9 mouse cellular contexts compared by ENCODE assay signal in genomic region chr4:108338811-108339210, GRCm38 (mm10). TPM values are rescaled to one million over a fixed set of nuclear protein-coding genes. Genes with fewer than 3 reads are reported as not detected.
DNase-seq lines count a peak whose midpoint lies in the region; ATAC-seq and TF ChIP-seq lines count a peak whose summit lies in the region.
"Had no signal": no experiment of that assay in that cellular context is flagged by ENCODE, and none has a peak within 500 bp of the region (broad histone marks: within the 10 kb centered on the region; RNA-seq: fewer than 3 reads in every experiment).

No protein-coding gene starts in this region.

- no peak overlapping the region for H3K4me3 ChIP-seq in liver, postnatal 0 days (ENCODE audit: low read depth, low read length)
- no peak overlapping the region for H3K4me3 ChIP-seq in liver, embryonic 12.5 days
- H3K4me3 ChIP-seq in midbrain, embryonic 15.5 days: no peak overlapping the region

- 69% methylated on average over 10 of the region's 10 CpGs for WGBS in liver, postnatal 0 days (ENCODE audit: insufficient replicate concordance)
- WGBS in liver, embryonic 12.5 days (ENCODE audit: insufficient replicate concordance): 76% methylated on average over 10 of the region's 10 CpGs
- 55% methylated on average over 10 of the region's 10 CpGs for WGBS in midbrain, embryonic 15.5 days

- H3K4me1 ChIP-seq in liver, postnatal 0 days (ENCODE audit: insufficient read depth): 0 out of 2 replicates have a peak, but pooled peaks cover 7% of the 10 kb centered on the region
- H3K4me1 ChIP-seq in liver, embryonic 12.5 days: peaks cover 6% of the 10 kb centered on the region
- 0 out of 2 replicates have a peak, but pooled peaks cover 4% of the 10 kb centered on the region for H3K4me1 ChIP-seq in midbrain, embryonic 15.5 days

- ATAC-seq in liver, postnatal 0 days: no peak
- ATAC-seq in liver, embryonic 12.5 days: no peak
- 0 out of 2 replicates have a peak, but pooled peaks have one; percentile 8 for ATAC-seq in midbrain, embryonic 15.5 days (replicated peaks)

- no peak overlapping the region for H3K9ac ChIP-seq in liver, postnatal 0 days (replicated peaks)
- no peak overlapping the region for H3K9ac ChIP-seq in liver, embryonic 12.5 days
- H3K9ac ChIP-seq in midbrain, embryonic 15.5 days: no peak overlapping the region

- no peaks in the 10 kb centered on the region for H3K27me3 ChIP-seq in liver, postnatal 0 days (ENCODE audit: insufficient read depth, low read length)
- no peaks in the 10 kb centered on the region for H3K27me3 ChIP-seq in liver, embryonic 12.5 days (replicated peaks)
- no peaks in the 10 kb centered on the region for H3K27me3 ChIP-seq in midbrain, embryonic 15.5 days (replicated peaks)

- peak overlapping the region; percentile 62 for H3K27ac ChIP-seq in liver, postnatal 0 days (ENCODE audit: low read depth)
- no peak overlapping the region for H3K27ac ChIP-seq in liver, embryonic 12.5 days
- H3K27ac ChIP-seq in midbrain, embryonic 15.5 days: no peak overlapping the region; the same call in 1 of the 2 replicates
- H3K27ac ChIP-seq: macrophage had no signal

- peaks cover 17% of the 10 kb centered on the region for H3K36me3 ChIP-seq in liver, postnatal 0 days (replicated peaks; ENCODE audit: insufficient read depth, low read length)
- H3K36me3 ChIP-seq in liver, embryonic 12.5 days: peaks cover 61% of the 10 kb centered on the region
- H3K36me3 ChIP-seq in midbrain, embryonic 15.5 days (replicated peaks): peaks cover 20% of the 10 kb centered on the region

- no peaks in the 10 kb centered on the region for H3K9me3 ChIP-seq in liver, postnatal 0 days (ENCODE audit: low read length)
- H3K9me3 ChIP-seq in liver, embryonic 12.5 days (replicated peaks): no peaks in the 10 kb centered on the region
- no peaks in the 10 kb centered on the region for H3K9me3 ChIP-seq in midbrain, embryonic 15.5 days

- TF ChIP-seq EP300 in liver, postnatal 0 days (IDR thresholded peaks at IDR 0.05; ENCODE audit: low read depth): no peak

- no peak for TF ChIP-seq CTCF in liver, postnatal 0 days (IDR thresholded peaks at IDR 0.05; ENCODE audit: low read depth)

- DNase-seq in adrenal gland, adult 2 months: peak; percentile 12
- DNase-seq in adrenal gland, adult (ENCODE audit: inconsistent age in 2 of 2, low spot score in 1 of 2): no peak
- DNase-seq in liver, postnatal 0 days: no peak
- DNase-seq in frontal cortex, postnatal 25 days (ENCODE audit: low spot score in 2 of 2): peak; percentile 10 to 49
- DNase-seq in adrenal gland, postnatal 36 days: no peak
- no peak for DNase-seq in adrenal gland, postnatal 10 days

- no peak overlapping the region for H3K4me2 ChIP-seq in liver, postnatal 0 days (ENCODE audit: low read depth, low read length)
- no peak overlapping the region for H3K4me2 ChIP-seq in liver, embryonic 12.5 days
- no peak overlapping the region for H3K4me2 ChIP-seq in midbrain, embryonic 15.5 days

RNA-seq across cellular contexts. Expression of gene Coa7, which starts 10.9 kb away (rescaled TPM):
- 10 to 100 TPM; 46.9 to 53.0 TPM for total RNA-seq in adrenal gland, adult 2 months (2021)
- 6.5 and 7.7 TPM in 2 replicates for polyA plus RNA-seq in adrenal gland, adult 2 months (2012; rRNA removed)
- polyA plus RNA-seq in liver, postnatal 0 days (2015; fragmentation: Nextera tagmentation; extraction: Ambion mirVana): 62.2 and 64.9 TPM in 2 replicates
- 33.7 and 34.3 TPM in 2 replicates for polyA plus RNA-seq in liver, embryonic 12.5 days (2016; fragmentation: Nextera tagmentation; extraction: Ambion mirVana)
- polyA plus RNA-seq in midbrain, embryonic 15.5 days (2015; fragmentation: Nextera tagmentation; extraction: Ambion mirVana): 51.1 and 51.4 TPM in 2 replicates
- total RNA-seq in adrenal gland, postnatal 36 days (2021): 10 to 100 TPM; 39.0 to 46.7 TPM
- total RNA-seq in adrenal gland, postnatal 10 days (2021): 10 to 100 TPM; 56.1 to 61.8 TPM

RNA-seq across cellular contexts. Expression of gene Zyg11b, which starts 37.9 kb away (rescaled TPM):
- 10 to 100 TPM; 34.1 to 43.0 TPM for total RNA-seq in adrenal gland, adult 2 months (2021)
- polyA plus RNA-seq in adrenal gland, adult 2 months (2012; rRNA removed): 7.4 and 8.6 TPM in 2 replicates
- polyA plus RNA-seq in liver, postnatal 0 days (2015; fragmentation: Nextera tagmentation; extraction: Ambion mirVana): 2.5 and 2.6 TPM in 2 replicates
- polyA plus RNA-seq in liver, embryonic 12.5 days (2016; fragmentation: Nextera tagmentation; extraction: Ambion mirVana): 4.0 and 4.5 TPM in 2 replicates
- polyA plus RNA-seq in midbrain, embryonic 15.5 days (2015; fragmentation: Nextera tagmentation; extraction: Ambion mirVana): 33.9 and 37.3 TPM in 2 replicates
- 10 to 100 TPM; 32.6 to 50.0 TPM for total RNA-seq in adrenal gland, postnatal 36 days (2021)
- 10 to 100 TPM; 29.5 to 35.4 TPM for total RNA-seq in adrenal gland, postnatal 10 days (2021)

RNA-seq across cellular contexts. Expression of gene Shisal2a, which starts 44.3 kb away (rescaled TPM):
- 1 to 10 TPM; 6.4 to 9.5 TPM for total RNA-seq in adrenal gland, adult 2 months (2021)
- polyA plus RNA-seq in adrenal gland, adult 2 months (2012; rRNA removed): 14.3 and 16.2 TPM in 2 replicates
- 0.26 and 0.52 TPM in 2 replicates for polyA plus RNA-seq in liver, postnatal 0 days (2015; fragmentation: Nextera tagmentation; extraction: Ambion mirVana)
- 0.32 TPM in 1 of 2 replicates, not detected in the other for polyA plus RNA-seq in liver, embryonic 12.5 days (2016; fragmentation: Nextera tagmentation; extraction: Ambion mirVana)
- 6.4 TPM in 2 replicates for polyA plus RNA-seq in midbrain, embryonic 15.5 days (2015; fragmentation: Nextera tagmentation; extraction: Ambion mirVana)
- 1 to 10 TPM; 3.6 to 7.8 TPM for total RNA-seq in adrenal gland, postnatal 36 days (2021)
- 1 to 10 TPM; 2.7 to 5.9 TPM for total RNA-seq in adrenal gland, postnatal 10 days (2021)
- polyA plus RNA-seq: macrophage had no signal

Comparison
In these comparisons a context has a peak if more than half of its experiments do, and no peak if none do; other contexts are left out.
1. DNase-seq: peak in adrenal gland, adult 2 months (single experiment) and frontal cortex, postnatal 25 days (2 of 2); none in adrenal gland, adult (0 of 2), liver, postnatal 0 days (single experiment), adrenal gland, postnatal 36 days (0 of 2) and adrenal gland, postnatal 10 days (single experiment).